Mouse (Mus musculus): ENCODE data around the gene Frmd4a.

GRCm38 (mm10) chr2:4651500-4652285 is 634.2 kb downstream of the Frmd4a start, which contains the start of gene Prpf18:
- TF ChIP-seq CTCF (conservative IDR thresholded peaks at IDR 0.05; ENCODE audit: low read length) (peak; percentile 23; the same call in 1 of the 2 replicates), NANOG (IDR thresholded peaks at IDR 0.05; ENCODE audit: borderline replicate concordance, low read length) (no peak)
